Mouse (Mus musculus): ENCODE measurements at regions not wholly inside any gene's neighbourhood (a gene's known extent, or its start where the extent isn't known, plus 50 kb on each side); places are given as distances from the start of the nearest gene placed in this dataset.

DNA sequence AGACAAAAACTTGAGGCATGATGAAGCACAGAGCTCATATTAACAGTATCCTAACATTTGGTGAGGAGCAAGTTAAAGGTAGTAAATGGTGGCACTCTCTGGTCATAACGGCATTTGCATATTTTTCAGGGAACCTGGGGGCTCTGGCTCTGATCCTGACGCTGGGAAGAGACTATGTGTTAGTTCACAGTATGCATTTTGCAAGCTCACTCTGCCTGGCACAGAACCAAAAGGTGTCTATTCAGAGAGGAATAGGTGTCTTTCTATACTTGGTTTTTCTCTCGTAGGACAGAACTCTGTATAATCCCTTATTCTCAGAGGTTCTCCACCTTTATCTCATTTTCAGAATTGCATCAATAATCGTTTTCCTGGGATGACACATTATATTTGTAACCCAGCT lies 276.2 kb upstream of the Ano5 start:
- Histone ChIP-seq H3K36me3 (no peaks in the 10 kb centered on the region), H3K27ac (no peak overlapping the region), H3K27me3 (ENCODE audit: low read depth, poor library complexity, severe bottlenecking) (no peaks in the 10 kb centered on the region), H3K9me3 (replicated peaks) (no peaks in the 10 kb centered on the region), H3K4me3 (no peak overlapping the region), H3K4me1 (no peaks in the 10 kb centered on the region)
- WGBS: 82% methylated on average over 4 of the region's 4 CpGs
- DNase-seq (ENCODE audit: low spot score): no peak

DNA sequence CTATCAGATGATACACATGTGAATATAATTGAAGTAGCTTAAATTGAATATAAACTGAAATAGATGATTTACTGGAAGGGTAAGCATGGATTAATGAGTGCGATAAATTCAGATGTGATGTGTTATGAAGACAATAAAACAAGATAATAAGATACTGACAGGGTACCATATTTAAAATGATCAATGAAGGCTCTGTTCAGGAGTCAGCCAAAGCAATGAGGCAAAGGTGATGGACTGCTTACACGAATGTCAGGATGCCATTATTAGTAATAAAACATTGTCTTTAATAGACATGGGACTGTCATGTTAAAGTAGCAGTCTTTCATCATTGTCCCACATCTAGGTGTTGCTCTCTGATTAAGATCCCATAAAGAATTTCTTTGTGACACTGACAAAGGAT lies 263.1 kb upstream of the Ano5 start:
- H3K4me3 ChIP-seq: no peak overlapping the region
- no peaks in the 10 kb centered on the region for H3K9me3 ChIP-seq (replicated peaks)
- no peaks in the 10 kb centered on the region for H3K36me3 ChIP-seq
- 78% methylated on average over 2 of the region's 2 CpGs for WGBS
- DNase-seq (ENCODE audit: low spot score): no peak
- no peaks in the 10 kb centered on the region for H3K27me3 ChIP-seq (ENCODE audit: low read depth, poor library complexity, severe bottlenecking)
- no peaks in the 10 kb centered on the region for H3K4me1 ChIP-seq
- H3K27ac ChIP-seq: no peak overlapping the region

DNA sequence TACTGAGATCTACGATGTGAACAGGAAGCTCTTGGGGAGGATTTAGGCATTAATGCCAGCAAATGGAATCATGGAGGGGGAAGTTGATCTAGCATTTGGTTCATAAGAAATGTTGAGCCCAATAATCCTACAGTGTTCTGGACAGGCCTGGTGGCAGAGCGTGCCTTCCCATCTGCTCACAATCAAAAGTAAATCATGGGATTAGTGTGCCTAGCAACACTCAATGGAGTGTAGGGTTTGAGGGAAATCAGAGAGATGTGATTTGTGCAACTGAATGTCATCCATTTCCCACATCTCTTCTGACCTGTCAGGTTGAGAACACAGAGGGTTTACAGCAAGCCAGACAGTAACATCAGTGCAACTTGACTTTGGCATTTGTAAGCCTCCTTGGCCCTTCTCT lies 256.4 kb upstream of the Ano5 start:
- Histone ChIP-seq H3K27ac (no peak overlapping the region), H3K4me1 (no peaks in the 10 kb centered on the region), H3K36me3 (no peaks in the 10 kb centered on the region), H3K9me3 (replicated peaks) (no peaks in the 10 kb centered on the region), H3K4me3 (no peak overlapping the region), H3K27me3 (ENCODE audit: low read depth, poor library complexity, severe bottlenecking) (no peaks in the 10 kb centered on the region)
- no peak for DNase-seq (ENCODE audit: low spot score)
- WGBS: 76% methylated on average over 2 of the region's 2 CpGs

DNA sequence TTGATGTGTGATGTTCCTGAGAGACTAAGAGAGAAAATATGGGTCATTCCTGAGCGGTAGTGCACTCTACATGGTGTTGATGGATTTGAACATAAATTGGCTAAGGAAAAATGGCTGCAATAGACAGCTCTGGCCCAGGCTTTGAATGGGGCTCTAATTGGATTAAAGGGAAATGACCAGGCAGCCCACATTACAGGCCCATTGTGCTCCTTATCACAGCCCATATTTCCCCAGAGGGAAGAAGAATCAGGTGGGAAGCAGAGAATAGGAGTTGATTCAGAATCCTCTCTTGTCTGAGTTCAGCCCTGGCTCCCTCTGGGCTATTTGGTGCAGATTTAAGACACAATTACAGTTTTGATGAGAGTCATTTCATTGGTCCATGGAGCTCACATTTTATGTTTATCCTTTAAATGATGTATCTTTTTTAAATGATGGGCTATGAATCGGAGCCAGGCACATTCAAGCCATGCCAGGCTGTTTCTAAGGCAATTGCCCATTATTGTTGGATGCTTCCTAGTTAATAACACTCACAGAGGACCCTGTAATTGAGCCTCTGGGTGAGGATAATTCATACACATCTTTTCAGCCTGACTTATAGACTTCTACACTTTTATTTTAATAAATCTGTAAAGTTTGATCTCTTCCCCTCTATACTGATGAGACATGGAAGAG lies 251.5 kb upstream of the Ano5 start:
- 73% methylated on average over 2 of the region's 2 CpGs for WGBS

DNA sequence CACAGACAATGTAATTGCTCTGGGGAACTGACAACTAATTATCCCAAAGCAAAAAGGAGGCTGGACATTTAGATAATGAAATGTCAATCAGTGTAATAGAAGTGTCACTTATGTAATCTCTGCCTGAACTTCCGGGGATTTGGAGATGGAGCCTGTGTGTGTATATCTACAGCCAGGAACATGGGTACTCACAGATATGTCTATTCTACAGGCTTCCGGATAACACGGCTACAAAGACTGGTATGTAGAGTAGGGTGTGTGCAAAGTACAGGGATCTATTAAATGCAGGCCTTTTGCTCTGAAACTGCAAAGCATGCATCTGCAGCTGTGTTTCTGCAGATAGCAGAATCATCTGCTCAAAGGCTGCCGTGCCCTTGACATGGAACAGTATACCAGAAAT lies 246.7 kb upstream of the Ano5 start:
- WGBS: 92% methylated on average over 4 of the region's 4 CpGs
- Histone ChIP-seq H3K27me3 (ENCODE audit: low read depth, poor library complexity, severe bottlenecking) (no peaks in the 10 kb centered on the region), H3K9me3 (replicated peaks) (no peaks in the 10 kb centered on the region), H3K36me3 (no peaks in the 10 kb centered on the region), H3K4me1 (no peaks in the 10 kb centered on the region), H3K4me3 (no peak overlapping the region), H3K27ac (no peak overlapping the region)
- DNase-seq (ENCODE audit: low spot score): no peak

More for the DNA sequence above, 251.5 kb upstream of the Ano5 start:
- H3K4me1 ChIP-seq: no peaks in the 10 kb centered on the region
- no peaks in the 10 kb centered on the region for H3K27me3 ChIP-seq (ENCODE audit: low read depth, poor library complexity, severe bottlenecking)
- H3K9me3 ChIP-seq (replicated peaks): no peaks in the 10 kb centered on the region
- H3K36me3 ChIP-seq: no peaks in the 10 kb centered on the region
- no peak for DNase-seq (ENCODE audit: low spot score)
- H3K4me3 ChIP-seq: no peak overlapping the region
- H3K27ac ChIP-seq: no peak overlapping the region

DNA sequence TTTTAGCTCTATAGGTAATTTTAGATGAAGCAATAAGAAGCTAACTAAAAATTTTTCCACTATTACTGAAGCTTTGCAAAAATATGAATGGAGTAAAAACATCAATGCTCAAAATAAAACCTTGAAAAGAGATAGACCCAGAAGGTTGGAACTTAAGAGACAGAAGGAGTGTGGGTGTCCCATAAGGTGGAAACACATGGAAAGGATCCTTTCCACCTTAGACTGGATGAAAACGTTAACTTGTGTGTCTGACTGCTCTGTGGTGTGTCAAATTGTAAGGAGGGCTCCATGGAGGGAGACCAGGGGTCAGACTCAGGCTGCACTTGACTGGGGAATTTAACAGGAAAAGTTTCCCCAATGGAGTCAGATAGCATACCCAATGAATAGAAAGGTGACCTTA lies 244.9 kb upstream of the Ano5 start:
- no peaks in the 10 kb centered on the region for H3K9me3 ChIP-seq (replicated peaks)
- 81% methylated on average over 1 of the region's 1 CpGs for WGBS

DNA sequence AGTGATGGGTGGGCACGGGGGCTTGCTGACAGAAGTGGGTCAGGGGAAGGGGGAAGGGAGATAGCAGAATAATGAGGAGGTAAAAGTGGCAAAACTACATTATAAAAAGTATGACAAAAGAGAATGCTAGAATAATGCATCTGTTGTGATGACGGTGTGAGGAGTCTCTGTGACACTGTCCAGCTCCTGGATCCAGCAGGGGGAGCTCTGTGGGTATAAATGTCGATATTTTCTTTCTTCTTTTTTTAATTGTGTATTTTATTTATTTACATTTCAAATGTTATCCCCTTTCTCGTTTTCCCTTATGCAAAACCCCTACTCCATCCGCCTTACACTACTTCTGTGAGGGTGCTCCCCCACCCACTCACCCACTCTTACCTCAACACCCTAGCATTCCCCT lies 243.9 kb upstream of the Ano5 start:
- 66% methylated on average over 5 of the region's 5 CpGs for WGBS
- DNase-seq (ENCODE audit: low spot score): no peak

More for the DNA sequence above, 244.9 kb upstream of the Ano5 start:
- no peaks in the 10 kb centered on the region for H3K36me3 ChIP-seq
- H3K4me3 ChIP-seq: no peak overlapping the region
- H3K27me3 ChIP-seq (ENCODE audit: low read depth, poor library complexity, severe bottlenecking): no peaks in the 10 kb centered on the region
- no peak overlapping the region for H3K27ac ChIP-seq
- DNase-seq (ENCODE audit: low spot score): no peak
- no peaks in the 10 kb centered on the region for H3K4me1 ChIP-seq

DNA sequence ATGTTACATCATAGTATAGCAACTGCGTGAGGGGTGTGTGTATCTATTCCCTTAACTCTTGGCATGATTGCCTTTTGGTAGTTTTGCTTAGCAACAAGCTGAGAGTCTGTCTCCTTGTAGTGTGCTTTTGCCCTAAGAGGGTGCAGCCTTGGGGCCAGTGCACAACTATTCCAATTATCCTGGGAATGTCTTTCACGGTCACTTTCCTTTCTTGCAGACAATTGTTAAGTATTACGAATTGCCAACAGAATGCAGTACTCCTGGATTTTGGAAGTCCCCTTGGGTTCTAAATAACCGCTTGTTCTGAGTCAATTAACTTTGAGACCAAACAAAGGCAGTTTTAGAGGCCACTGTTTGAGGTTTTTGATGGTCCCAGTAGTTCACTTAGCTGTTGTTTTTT lies 242.1 kb upstream of the Ano5 start:
- H3K27ac ChIP-seq: no peak overlapping the region
- H3K27me3 ChIP-seq (ENCODE audit: low read depth, poor library complexity, severe bottlenecking): no peaks in the 10 kb centered on the region
- H3K4me1 ChIP-seq: no peaks in the 10 kb centered on the region
- H3K9me3 ChIP-seq (replicated peaks): no peaks in the 10 kb centered on the region
- H3K4me3 ChIP-seq: no peak overlapping the region
- DNase-seq (ENCODE audit: low spot score): no peak
- 61% methylated on average over 4 of the region's 4 CpGs for WGBS
- H3K36me3 ChIP-seq: no peaks in the 10 kb centered on the region

More for the DNA sequence above, 243.9 kb upstream of the Ano5 start:
- Histone ChIP-seq H3K9me3 (replicated peaks) (no peaks in the 10 kb centered on the region), H3K36me3 (no peaks in the 10 kb centered on the region), H3K27me3 (ENCODE audit: low read depth, poor library complexity, severe bottlenecking) (no peaks in the 10 kb centered on the region), H3K4me3 (no peak overlapping the region), H3K4me1 (no peaks in the 10 kb centered on the region), H3K27ac (no peak overlapping the region)

DNA sequence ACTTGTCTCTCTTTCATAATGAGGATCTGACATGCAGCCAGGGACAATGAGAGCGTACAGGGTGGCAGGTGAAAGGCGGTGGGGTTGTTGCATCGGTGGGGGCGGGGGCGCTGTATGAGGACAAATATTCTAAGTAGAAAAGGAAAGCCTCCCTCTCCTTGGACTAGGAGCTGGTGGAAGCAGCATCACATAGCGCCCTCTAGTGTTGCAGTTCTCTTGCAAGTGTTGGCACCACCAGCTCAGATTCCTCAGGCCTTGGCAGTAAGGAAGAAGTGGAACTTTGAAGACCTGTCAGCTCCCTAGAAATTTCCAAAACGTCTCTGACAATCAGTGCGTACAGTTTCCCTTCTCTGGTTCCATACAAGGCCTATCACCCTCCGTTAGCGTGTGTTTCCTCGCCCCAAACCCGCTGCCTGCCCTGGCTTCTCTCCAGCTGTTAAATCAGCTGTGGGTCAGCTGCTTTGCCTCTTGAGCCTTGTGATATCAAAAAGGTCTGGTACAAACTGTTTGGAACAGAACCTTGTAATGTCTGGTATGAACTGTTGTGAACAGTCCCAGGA lies 240.2 kb upstream of the Ano5 start:
- Histone ChIP-seq H3K9me3 (replicated peaks) (no peaks in the 10 kb centered on the region), H3K27ac (no peak overlapping the region), H3K27me3 (ENCODE audit: low read depth, poor library complexity, severe bottlenecking) (no peaks in the 10 kb centered on the region), H3K4me3 (no peak overlapping the region), H3K4me1 (no peaks in the 10 kb centered on the region), H3K36me3 (no peaks in the 10 kb centered on the region)
- DNase-seq (ENCODE audit: low spot score): no peak
- WGBS: 69% methylated on average over 12 of the region's 12 CpGs

DNA sequence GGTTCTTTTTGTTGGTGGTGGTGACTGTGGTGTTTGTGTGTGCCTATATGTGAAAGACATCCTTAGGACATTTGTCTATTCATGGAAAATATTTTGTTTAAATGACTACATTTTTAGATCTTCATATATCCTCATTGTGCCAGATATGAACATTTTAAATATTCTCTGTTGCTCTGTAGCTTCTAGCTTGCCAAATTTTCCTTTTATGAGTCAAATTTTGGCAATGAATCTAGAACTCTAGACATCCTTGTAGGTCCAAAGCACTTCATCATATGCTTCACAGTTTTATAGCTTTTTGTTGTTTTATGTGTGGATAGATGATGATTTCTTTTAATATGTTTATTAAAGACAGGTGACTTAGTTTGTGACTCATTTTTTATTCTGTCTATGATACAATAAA lies 229.4 kb upstream of the Ano5 start:
- H3K4me1 ChIP-seq: no peaks in the 10 kb centered on the region
- H3K9me3 ChIP-seq (replicated peaks): no peaks in the 10 kb centered on the region
- H3K4me3 ChIP-seq: no peak overlapping the region
- no peaks in the 10 kb centered on the region for H3K27me3 ChIP-seq (ENCODE audit: low read depth, poor library complexity, severe bottlenecking)
- no peak for DNase-seq (ENCODE audit: low spot score)
- H3K27ac ChIP-seq: no peak overlapping the region
- no peaks in the 10 kb centered on the region for H3K36me3 ChIP-seq

DNA sequence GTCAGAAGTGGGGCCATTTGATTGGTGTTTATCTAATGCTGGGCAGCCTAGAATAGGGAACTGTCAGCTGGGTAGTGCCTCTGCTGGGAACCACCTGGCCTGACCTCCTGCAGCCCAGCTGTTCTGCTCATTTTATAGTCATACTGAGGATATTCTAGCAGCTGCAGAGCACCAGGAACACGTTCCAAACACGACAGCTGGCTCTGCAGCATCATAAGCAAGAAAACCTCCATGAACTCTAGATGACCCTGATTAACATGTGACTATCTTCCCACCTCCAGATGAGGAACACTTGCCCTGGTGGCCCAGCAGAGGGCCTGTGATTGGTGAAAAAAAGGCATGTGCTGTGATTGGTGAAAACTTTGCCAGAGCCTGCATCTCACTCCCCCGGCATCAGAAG lies 210.6 kb upstream of the Ano5 start:
- 22% methylated on average over 3 of the region's 3 CpGs for WGBS

DNA sequence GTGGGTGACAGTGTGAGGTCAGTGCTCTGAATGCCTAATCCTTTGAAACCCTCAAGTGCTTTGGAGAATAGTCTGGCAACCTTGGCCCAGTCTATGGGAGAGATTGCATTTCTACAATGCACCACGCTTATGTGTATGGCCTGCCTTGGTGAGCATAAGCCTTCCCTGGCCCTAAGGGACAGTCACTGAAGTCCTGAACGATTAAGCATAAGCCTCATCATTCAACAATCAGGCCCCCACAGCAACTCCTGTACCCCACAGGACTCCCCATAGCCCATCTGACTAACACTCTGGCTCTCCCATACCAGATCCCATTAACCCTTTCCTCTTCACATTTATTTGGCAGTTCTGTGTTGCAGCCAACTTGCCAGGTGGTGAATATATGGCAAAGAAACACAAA lies 203.1 kb upstream of the Ano5 start:
- Histone ChIP-seq H3K27me3 (ENCODE audit: low read depth, poor library complexity, severe bottlenecking) (no peaks in the 10 kb centered on the region), H3K4me3 (no peak overlapping the region), H3K27ac (no peak overlapping the region), H3K36me3 (no peaks in the 10 kb centered on the region), H3K4me1 (no peaks in the 10 kb centered on the region), H3K9me3 (replicated peaks) (no peaks in the 10 kb centered on the region)
- DNase-seq (ENCODE audit: low spot score): no peak
- WGBS: 75% methylated on average over 2 of the region's 2 CpGs

More for the DNA sequence above, 210.6 kb upstream of the Ano5 start:
- Histone ChIP-seq H3K9me3 (replicated peaks) (no peaks in the 10 kb centered on the region), H3K36me3 (no peaks in the 10 kb centered on the region), H3K27ac (no peak overlapping the region), H3K27me3 (ENCODE audit: low read depth, poor library complexity, severe bottlenecking) (no peaks in the 10 kb centered on the region), H3K4me1 (no peaks in the 10 kb centered on the region), H3K4me3 (no peak overlapping the region)
- peak; percentile 32 for DNase-seq (ENCODE audit: low spot score)

DNA sequence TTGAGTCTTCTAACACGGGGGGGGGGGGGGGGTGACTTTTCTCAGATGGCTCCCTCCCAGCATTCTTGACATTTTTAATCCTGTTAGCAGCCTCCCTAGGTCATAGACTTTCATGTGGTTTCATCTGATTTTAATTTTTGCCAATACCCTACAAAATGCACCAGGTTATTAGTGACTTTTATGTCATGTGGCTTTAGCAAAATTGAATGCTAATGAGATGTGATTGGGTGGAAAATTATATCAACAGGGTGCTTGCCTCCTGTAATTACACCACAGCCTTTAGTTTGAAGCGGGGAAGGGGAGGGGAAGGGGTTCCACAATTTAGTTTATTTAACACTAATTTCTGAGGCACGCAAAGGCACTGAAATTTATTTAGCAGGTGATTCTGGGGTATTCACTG lies 200.6 kb upstream of the Ano5 start:
- 58% methylated on average over 3 of the region's 3 CpGs for WGBS
- Histone ChIP-seq H3K4me3 (no peak overlapping the region), H3K4me1 (no peaks in the 10 kb centered on the region), H3K27ac (no peak overlapping the region), H3K36me3 (no peaks in the 10 kb centered on the region), H3K27me3 (ENCODE audit: low read depth, poor library complexity, severe bottlenecking) (no peaks in the 10 kb centered on the region), H3K9me3 (replicated peaks) (no peaks in the 10 kb centered on the region)
- DNase-seq (ENCODE audit: low spot score): no peak
